Mouse (Mus musculus): ENCODE measurements around the gene Gm38394.

DNA sequence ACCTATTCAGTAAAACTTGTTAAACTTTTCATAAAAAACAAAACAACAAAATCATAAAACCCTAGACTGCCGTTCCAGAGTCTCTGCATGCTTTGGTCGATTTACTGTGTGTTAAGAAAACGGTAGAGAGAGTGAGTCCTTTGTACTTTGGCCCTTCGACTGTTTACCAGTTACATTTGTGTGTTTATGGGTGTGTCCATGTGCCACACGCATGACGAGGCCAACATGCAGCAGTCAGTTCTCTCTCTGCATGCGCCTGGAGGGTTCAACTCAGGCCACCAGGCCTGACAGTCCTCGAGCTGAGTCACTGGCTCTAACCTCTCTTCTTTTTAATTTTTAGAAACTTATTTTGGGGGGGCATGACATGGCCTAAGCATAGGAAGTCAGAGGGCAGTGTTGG lies 42.8 kb downstream of the Gm38394 start:
- TF ChIP-seq CTCF (IDR thresholded peaks at IDR 0.05; ENCODE audit: control insufficient read depth, insufficient read depth, insufficient replicate concordance, low read depth, low read length) = no peak
- no peak for TF ChIP-seq POLR2A (IDR thresholded peaks at IDR 0.05; ENCODE audit: control insufficient read depth, low read depth, low read length)
